Mouse (Mus musculus) cortical plate, adult 2 months (tissue): ENCODE results near the gene Muc13.

ENCODE experiments used
- CTCF ChIP-seq: fragments of 200-500 bp; IDR thresholded peaks from 2 replicates; pipeline ENCODE4 v1.5.1; 2011; ENCODE audit warnings: mild to moderate bottlenecking, control low read depth, low read length; ENCODE audit not compliant: insufficient read depth; ENCODE audit errors: extremely low read depth
- POLR2A ChIP-seq: fragments of 200-500 bp; IDR thresholded peaks from 2 replicates; pipeline ENCODE4 v1.6.1; 2011; ENCODE audit warnings: mild to moderate bottlenecking, low read length, control low read depth; ENCODE audit not compliant: insufficient read depth; ENCODE audit errors: extremely low read depth

- TF ChIP-seq CTCF: no peak
- no peak for TF ChIP-seq POLR2A
Observed at GRCm38 (mm10) chr16:33830512-33831105, 36.8 kb downstream of the Muc13 start.
